Mouse (Mus musculus) myocyte (in vitro differentiated cells): ENCODE measurements around the gene Myo1g.

Source experiments
- MAX ChIP-seq: IDR thresholded peaks from one replicate; pipeline ENCODE4 v1.6.1; 2011; ENCODE audit warnings: low read depth, mild to moderate bottlenecking, control low read depth
- MYOG ChIP-seq, 3 experiments: IDR thresholded peaks; one replicate each; pipeline ENCODE4 v1.6.1; 2011; ENCODE audit warnings: control low read depth in 2 of 3, low read depth in 2 of 3, mild to moderate bottlenecking in 2 of 3; ENCODE audit not compliant: insufficient read length in 2 of 3, control insufficient read depth in 1 of 3, insufficient read depth in 1 of 3
- POLR2A ChIP-seq: IDR thresholded peaks from one replicate; pipeline ENCODE4 v1.6.1; 2011; ENCODE audit warnings: low read depth, mild to moderate bottlenecking, control low read depth, moderate library complexity; ENCODE audit not compliant: insufficient read length
- TCF12 ChIP-seq: IDR thresholded peaks from one replicate; pipeline ENCODE4 v1.6.1; 2011; ENCODE audit warnings: mild to moderate bottlenecking, control low read depth; ENCODE audit not compliant: poor library complexity, insufficient read depth, severe bottlenecking

DNA sequence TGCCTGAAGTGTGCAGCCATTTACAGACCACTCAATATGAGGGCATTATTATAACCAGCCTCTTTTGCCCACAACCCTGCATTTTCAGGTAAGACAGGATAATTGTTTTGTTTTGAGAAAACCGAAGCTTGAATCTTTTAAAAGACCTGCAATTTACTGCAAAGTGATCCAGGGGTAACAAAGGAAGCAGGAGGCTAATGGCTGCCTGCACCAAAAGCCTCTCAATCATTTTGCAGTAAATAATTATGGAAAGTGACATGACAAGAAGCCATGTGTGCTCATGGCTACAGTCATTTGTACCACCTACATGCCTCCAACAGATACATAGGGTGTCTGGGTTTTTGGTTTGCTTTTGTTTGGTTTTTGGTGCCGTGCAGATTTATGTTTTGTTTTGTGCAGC, 49.7 kb downstream of the Myo1g start:
- TF ChIP-seq MAX, result no peak
- TF ChIP-seq POLR2A, result no peak
- no peak for TF ChIP-seq TCF12
- TF ChIP-seq MYOG (IDR thresholded peaks at IDR 0.05; ENCODE audit: control insufficient read depth in 1 of 3, insufficient read depth in 1 of 3, insufficient read length in 2 of 3, low read depth in 2 of 3), result no peak
